Mouse (Mus musculus) cerebellum, adult 2 months (tissue): Measurements from ENCODE around the gene Clmn. TPM values are rescaled to one million over a fixed set of nuclear protein-coding genes. Genes with fewer than 3 reads are reported as not detected.

Experiments used
- DNase-seq, 2 experiments: peaks; one replicate each; pipeline ENCODE4 v3.0.0; 2021
- H3K27ac ChIP-seq: fragments of 200-500 bp; 2 replicates; pipeline ENCODE4 v1.5.1; 2012; ENCODE audit warnings: low read length, control low read depth, inconsistent platforms; ENCODE audit not compliant: insufficient read depth
- H3K27me3 ChIP-seq: fragments of 200-500 bp; 2 replicates; pipeline ENCODE4 v1.6.1; 2012; ENCODE audit warnings: inconsistent platforms, mild to moderate bottlenecking, low read length, moderate library complexity; ENCODE audit not compliant: control insufficient read depth, insufficient read depth
- H3K4me1 ChIP-seq: fragments of 200-500 bp; 2 replicates; pipeline ENCODE4 v1.6.1; 2011; ENCODE audit warnings: low read length; ENCODE audit not compliant: control insufficient read depth, insufficient read depth
- H3K4me3 ChIP-seq: fragments of 200-500 bp; replicated peaks from 2 replicates; pipeline ENCODE3; 2011; ENCODE audit warnings: mild to moderate bottlenecking, low read depth, low read length, control low read depth; ENCODE audit not compliant: insufficient read depth
- CTCF ChIP-seq: fragments of 200-500 bp; IDR thresholded peaks from 2 replicates; pipeline ENCODE4 v1.5.1; 2011; ENCODE audit warnings: low read depth, mild to moderate bottlenecking, control low read depth, low read length, moderate library complexity, borderline replicate concordance; ENCODE audit not compliant: insufficient read depth
- POLR2A ChIP-seq: fragments of 200-500 bp; IDR thresholded peaks from 2 replicates; pipeline ENCODE4 v1.6.1; 2011; ENCODE audit warnings: low read length, control low read depth, borderline replicate concordance; ENCODE audit not compliant: insufficient read depth
- WGBS: fragments of 180-500 bp; shearing (Covaris S2); methylation state at CpG from one replicate; pipeline ENCODE4 v1.1.7; 2018; 5-methylcytosine and 5-hydroxymethylcytosine counted together
- polyA plus RNA-seq: library from polyadenylated mRNA; depleted of rRNA; stranded (reverse); fragments of >200 nt; gene quantifications from 2 replicates; pipeline ENCODE4 v1.2.3, GENCODE M21; 2012; rRNA removed

The Clmn gene
- polyA plus RNA-seq: 30.6 and 32.2 TPM in 2 replicates

DNA sequence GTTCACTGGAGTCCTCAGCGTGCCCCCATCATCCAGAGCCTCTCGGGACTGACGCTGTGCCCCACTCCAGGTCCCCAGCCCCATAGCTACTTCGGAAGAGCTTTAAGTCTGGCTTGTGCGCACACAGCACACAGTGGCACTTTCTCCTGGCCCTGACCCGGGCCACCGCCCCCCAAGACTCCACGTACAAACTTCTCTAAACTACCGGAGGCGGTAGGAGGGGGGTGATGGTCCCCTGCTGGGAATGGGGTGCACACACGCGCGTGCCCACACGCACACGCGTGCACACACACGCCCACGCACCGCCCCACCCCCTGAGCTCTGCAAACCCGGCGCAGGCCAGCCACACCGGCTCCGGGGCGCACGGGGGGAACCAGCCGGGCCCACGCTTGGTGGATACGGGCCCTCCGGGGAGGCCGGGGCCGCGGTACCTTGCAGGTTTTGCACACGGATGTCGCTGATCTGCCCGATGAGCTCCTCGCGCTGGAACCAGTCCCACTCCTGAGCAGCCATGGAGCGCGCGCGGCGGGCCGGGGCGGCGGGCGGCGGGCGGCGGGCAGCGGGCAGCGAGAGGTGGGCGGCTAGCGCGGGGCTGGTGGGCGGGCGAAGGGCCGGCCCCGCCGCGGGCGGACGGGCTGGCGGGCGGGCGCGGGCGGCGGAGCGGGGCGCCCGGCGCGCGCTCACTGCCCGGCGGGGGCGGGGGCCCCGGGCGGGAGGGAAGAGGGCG is at the start of gene Clmn:
Clmn (minus strand) TSS at position 638 of the 727 bp plus-strand sequence.
- no peak for TF ChIP-seq CTCF
- TF ChIP-seq POLR2A: no peak
- H3K27me3 ChIP-seq: peaks cover 5% of the 10 kb centered on the region; the same call in 1 of the 2 replicates
- H3K4me1 ChIP-seq: peaks cover 3% of the 10 kb centered on the region
- peak within 1 kb of the TSS; percentile 53 for H3K4me3 ChIP-seq
- 3% methylated on average over 56 of the region's 80 CpGs for WGBS
- DNase-seq: peak in 1 of 2 experiments; percentile 18
- H3K27ac ChIP-seq: peak within 1 kb of the TSS; percentile 74; the same call in 1 of the 2 replicates

DNA sequence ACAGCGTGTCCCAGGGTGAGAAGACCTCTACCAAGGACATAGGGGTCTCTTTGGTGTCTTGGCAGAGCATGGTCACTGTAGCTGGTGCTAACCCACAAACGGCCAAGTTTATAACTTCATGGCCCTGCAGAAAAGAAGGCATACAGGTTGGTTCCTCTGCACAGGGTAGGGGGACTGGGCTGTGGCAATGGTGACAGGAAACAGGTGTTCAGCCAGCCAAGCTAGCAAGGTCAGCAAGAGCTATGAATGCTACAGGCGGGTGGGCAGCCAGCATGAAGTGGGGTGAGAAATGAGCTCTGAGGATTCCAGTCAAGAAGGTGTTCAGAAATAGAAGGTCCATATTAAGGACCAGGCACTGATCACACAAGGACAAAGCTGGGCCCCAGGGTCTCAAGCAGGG is 48.1 kb upstream of the Clmn start:
- Histone ChIP-seq H3K4me3 (no peak overlapping the region), H3K4me1 (0 out of 2 replicates have a peak, but pooled peaks cover 2% of the 10 kb centered on the region), H3K27me3 (no peaks in the 10 kb centered on the region), H3K27ac (no peak overlapping the region)
- 66% methylated on average over 3 of the region's 3 CpGs for WGBS
- TF ChIP-seq POLR2A (no peak), CTCF (no peak)
- DNase-seq: no peak

DNA sequence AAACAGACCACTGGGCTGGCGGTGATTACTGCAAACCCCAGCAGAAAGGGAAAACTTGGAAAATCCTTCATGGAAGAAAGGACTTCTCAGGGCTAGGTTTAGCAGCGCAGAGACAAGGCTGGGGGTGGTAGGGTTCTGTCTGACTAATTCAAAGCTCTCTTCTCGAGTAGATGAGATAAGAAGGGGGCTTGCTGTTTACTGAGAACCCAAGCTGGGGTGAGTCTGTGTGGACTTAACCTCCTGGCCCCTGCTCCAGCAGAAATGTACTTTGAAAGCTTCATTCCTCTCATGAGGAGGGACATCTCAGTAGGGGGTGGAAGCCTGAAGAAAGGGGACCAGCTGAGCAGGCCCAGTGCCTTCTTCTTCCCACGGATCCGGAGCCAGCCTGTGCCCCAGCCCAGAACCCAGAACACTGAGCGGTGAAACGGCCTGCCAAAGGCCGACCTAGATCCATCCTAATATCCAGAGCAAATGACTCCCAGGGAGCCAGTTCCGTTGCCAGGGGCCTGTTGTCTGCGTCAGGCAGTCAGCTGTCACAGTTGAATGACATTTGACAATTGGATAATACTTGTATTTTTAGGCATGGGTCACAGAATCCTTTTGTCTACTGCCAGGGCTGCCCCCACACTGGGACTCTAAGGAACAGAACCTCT is 47.5 kb upstream of the Clmn start:
- TF ChIP-seq CTCF: no peak
- H3K4me1 ChIP-seq: 0 out of 2 replicates have a peak, but pooled peaks cover 2% of the 10 kb centered on the region
- H3K27ac ChIP-seq: no peak overlapping the region
- 49% methylated on average over 10 of the region's 10 CpGs for WGBS
- H3K4me3 ChIP-seq: no peak overlapping the region
- H3K27me3 ChIP-seq: no peaks in the 10 kb centered on the region
- peak; percentile 39 to 63 for DNase-seq

GRCm38 (mm10) chr12:104909750-104910149 is 44.9 kb upstream of the Clmn start:
- WGBS: 90% methylated on average over 4 of the region's 4 CpGs
- no peak overlapping the region for H3K27ac ChIP-seq
- no peaks in the 10 kb centered on the region for H3K27me3 ChIP-seq
- no peak for DNase-seq
- TF ChIP-seq POLR2A: no peak
- TF ChIP-seq CTCF: no peak
- 0 out of 2 replicates have a peak, but pooled peaks cover 2% of the 10 kb centered on the region for H3K4me1 ChIP-seq
- no peak overlapping the region for H3K4me3 ChIP-seq

DNA sequence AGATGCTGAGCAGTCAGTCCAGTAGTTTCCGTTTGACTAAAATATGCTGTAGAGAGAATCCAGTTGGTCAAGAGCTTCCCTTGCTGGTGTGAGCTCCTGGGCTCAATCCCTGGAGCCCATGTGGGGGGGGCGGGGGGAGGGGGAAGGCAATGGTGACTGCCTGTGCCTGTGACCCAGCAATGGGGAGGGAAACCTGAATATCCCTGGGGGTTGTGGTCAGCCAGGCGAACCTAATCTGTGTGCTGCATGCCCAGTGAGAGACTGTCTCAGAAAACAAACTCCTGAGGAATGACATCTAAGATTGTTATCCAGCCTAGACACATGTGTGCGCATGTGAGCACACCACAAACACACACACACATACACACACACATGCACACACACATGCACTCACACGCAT is 44.1 kb upstream of the Clmn start:
- TF ChIP-seq POLR2A (no peak), CTCF (no peak)
- WGBS: 70% methylated on average over 5 of the region's 5 CpGs

DNA sequence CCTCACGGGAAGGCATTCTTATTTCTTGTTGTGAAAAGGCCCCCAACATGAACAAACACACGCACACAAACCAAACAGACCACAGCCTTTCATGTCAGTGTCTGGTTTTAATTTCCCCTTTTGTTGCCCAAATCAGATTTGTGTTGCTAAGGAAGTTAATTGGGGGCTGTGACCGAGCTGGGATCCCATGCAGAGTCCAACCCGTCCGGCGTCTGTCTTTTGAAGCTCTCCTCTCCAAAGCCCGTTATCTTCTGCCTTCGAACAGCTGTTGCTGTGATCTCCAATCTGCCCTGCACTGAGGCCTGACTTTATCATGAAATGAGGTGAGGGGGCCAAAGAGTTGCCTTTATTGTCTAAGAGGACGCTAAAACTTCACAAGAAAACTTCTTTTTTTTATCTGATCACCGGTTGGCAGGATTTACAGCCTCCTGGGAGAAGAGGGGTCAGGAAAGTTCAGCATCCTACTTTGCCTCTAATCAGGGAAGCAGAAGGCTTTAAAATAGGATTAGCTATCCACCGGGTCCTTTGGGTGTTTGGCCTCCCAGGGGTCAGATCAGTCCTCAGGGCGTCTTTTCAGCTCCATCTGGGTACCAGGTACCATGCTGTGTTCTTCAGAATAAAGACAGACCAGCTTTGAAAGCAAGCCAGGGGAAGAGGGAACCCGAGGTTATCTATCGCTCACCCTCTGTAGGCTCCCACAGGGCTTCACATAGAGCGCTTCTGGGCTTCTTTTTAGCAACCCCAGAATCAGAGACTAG is 43.3 kb upstream of the Clmn start:
- WGBS: 45% methylated on average over 15 of the region's 15 CpGs

More for the DNA sequence above, 44.1 kb upstream of the Clmn start:
- Histone ChIP-seq H3K4me3 (no peak overlapping the region), H3K27me3 (no peaks in the 10 kb centered on the region), H3K4me1 (0 out of 2 replicates have a peak, but pooled peaks cover 2% of the 10 kb centered on the region), H3K27ac (no peak overlapping the region)
- no peak for DNase-seq

DNA sequence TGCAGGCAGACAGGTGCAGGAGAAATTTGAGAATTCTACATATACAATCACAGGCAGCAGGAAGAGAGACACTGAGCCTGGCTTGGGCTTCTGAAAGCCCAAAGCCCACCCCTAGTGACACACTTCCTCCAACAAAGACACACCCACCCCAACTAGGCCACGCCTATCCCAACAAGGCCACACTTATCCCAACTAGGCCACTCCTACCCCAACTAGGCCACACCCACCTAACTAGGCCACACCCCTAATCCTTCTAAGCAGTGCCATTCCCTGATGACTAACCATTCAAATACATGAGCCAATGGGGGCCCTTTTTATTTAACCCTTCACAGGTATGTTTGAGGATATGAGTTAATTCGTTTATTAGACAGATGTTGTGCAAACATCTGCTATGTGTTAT is 42.3 kb upstream of the Clmn start:
- TF ChIP-seq CTCF: no peak
- TF ChIP-seq POLR2A: no peak
- no peak for DNase-seq
- WGBS: 93% methylated on average over 2 of the region's 2 CpGs
- Histone ChIP-seq H3K4me3 (no peak overlapping the region), H3K27me3 (no peaks in the 10 kb centered on the region), H3K4me1 (no peaks in the 10 kb centered on the region), H3K27ac (no peak overlapping the region)

More for the DNA sequence above, 43.3 kb upstream of the Clmn start:
- Histone ChIP-seq H3K27ac (no peak overlapping the region), H3K27me3 (no peaks in the 10 kb centered on the region), H3K4me3 (no peak overlapping the region), H3K4me1 (0 out of 2 replicates have a peak, but pooled peaks cover 2% of the 10 kb centered on the region)
- TF ChIP-seq CTCF (no peak), POLR2A (no peak)
- no peak for DNase-seq

- no peaks in the 10 kb centered on the region for H3K27me3 ChIP-seq
- no peak overlapping the region for H3K27ac ChIP-seq
- H3K4me1 ChIP-seq: peaks cover 3% of the 10 kb centered on the region; the same call in 1 of the 2 replicates
- WGBS: 68% methylated on average over 5 of the region's 5 CpGs
- TF ChIP-seq CTCF (no peak), POLR2A (no peak)
- H3K4me3 ChIP-seq: no peak overlapping the region
- no peak for DNase-seq
Measured at GRCm38 (mm10) chr12:104904138-104904537, 39.3 kb upstream of the Clmn start.
